Mouse (Mus musculus) midbrain, embryonic 12.5 days (tissue): ENCODE results near the gene Vmn2r68. TPM values are rescaled to one million over a fixed set of nuclear protein-coding genes. Genes with fewer than 3 reads are reported as not detected.

ENCODE experiments used
- ATAC-seq: fragments of 200-750 bp; cut with Nextera tagmentation; 2 replicates; pipeline ENCODE4 v1.8.0; 2017; ENCODE audit warnings: low read depth, moderate TSS enrichment, moderate library complexity; ENCODE audit not compliant: low FRiP score
- H3K27ac ChIP-seq: fragments of 300-500 bp; sonication (generic); replicated peaks from 2 replicates; pipeline ENCODE4 v1.5.1; 2016; ENCODE audit warnings: mild to moderate bottlenecking
- H3K27me3 ChIP-seq: fragments of 300-500 bp; sonication (generic); 2 replicates; pipeline ENCODE4 v1.6.1; 2016; ENCODE audit warnings: mild to moderate bottlenecking
- H3K36me3 ChIP-seq: fragments of 300-500 bp; sonication (generic); 2 replicates; pipeline ENCODE4 v1.6.1; 2016
- H3K4me1 ChIP-seq: fragments of 300-500 bp; sonication (generic); 2 replicates; pipeline ENCODE4 v1.6.1; 2016
- H3K4me2 ChIP-seq: fragments of 300-500 bp; sonication (generic); replicated peaks from 2 replicates; pipeline ENCODE4 v1.6.1; 2016; ENCODE audit warnings: mild to moderate bottlenecking, moderate library complexity
- H3K4me3 ChIP-seq: fragments of 300-500 bp; sonication (generic); 2 replicates; pipeline ENCODE4 v1.5.1; 2016; ENCODE audit warnings: mild to moderate bottlenecking
- H3K9ac ChIP-seq: fragments of 300-500 bp; sonication (generic); replicated peaks from 2 replicates; pipeline ENCODE4 v1.6.1; 2016; ENCODE audit warnings: mild to moderate bottlenecking, moderate library complexity
- H3K9me3 ChIP-seq: fragments of 300-500 bp; sonication (generic); 2 replicates; pipeline ENCODE4 v1.6.1; 2016; ENCODE audit warnings: mild to moderate bottlenecking
- polyA plus RNA-seq: library from polyadenylated mRNA; unstranded; fragments of >200 nt; fragmentation: Nextera tagmentation; extraction: Ambion mirVana; gene quantifications from 2 replicates; pipeline ENCODE4 v1.2.1, GENCODE M21; 2016

The Vmn2r68 gene
- polyA plus RNA-seq, result not detected in 2 replicates

DNA sequence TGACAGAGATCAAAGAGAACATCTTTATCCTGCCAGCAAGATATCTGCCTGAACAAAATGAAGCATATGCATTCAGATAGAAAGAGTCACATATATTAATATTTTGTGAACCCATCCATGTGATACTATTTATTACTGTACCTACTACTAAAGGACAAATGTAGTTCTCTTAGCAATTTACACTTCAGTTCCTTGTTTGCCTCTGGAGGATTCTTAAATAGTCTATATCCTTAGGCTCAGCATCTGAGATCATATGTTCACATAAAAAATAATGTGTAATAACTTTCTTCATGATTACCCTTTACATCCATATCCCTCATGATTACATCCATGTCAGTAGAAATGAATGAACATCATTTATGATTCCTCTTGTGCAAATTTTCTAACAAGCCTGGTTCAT, at the start of gene Vmn2r68:
TSS of gene Vmn2r68 (minus strand) at position 101 of the 400 bp plus-strand sequence.
- no peak for ATAC-seq

More for the DNA sequence above, at the start of gene Vmn2r68:
- Histone ChIP-seq H3K27me3 (no peaks in the 10 kb centered on the region), H3K4me2 (no peak within 1 kb of the TSS), H3K36me3 (no peaks in the 10 kb centered on the region), H3K4me3 (no peak within 1 kb of the TSS), H3K27ac (no peak within 1 kb of the TSS), H3K4me1 (no peaks in the 10 kb centered on the region), H3K9ac (no peak within 1 kb of the TSS), H3K9me3 (no peaks in the 10 kb centered on the region)

Other genes with a start within 250 kb of the Vmn2r68 start
- gene Vmn2r66, start 225.5 kb downstream of the Vmn2r68 start, polyA plus RNA-seq, result not detected in 2 replicates
- gene Vmn2r67, start 81.8 kb downstream of the Vmn2r68 start, polyA plus RNA-seq, result not detected in 2 replicates
- gene Vmn2r69, start 178.1 kb upstream of the Vmn2r68 start, polyA plus RNA-seq, result not detected in 2 replicates